Mouse (Mus musculus) limb, embryonic 12.5 days (tissue): ENCODE results near the gene Muc3. TPM values are rescaled to one million over a fixed set of nuclear protein-coding genes. Genes with fewer than 3 reads are reported as not detected.
"Not testable (repeated sequence)": the region's sequence is repeated elsewhere in the genome, so short reads cannot be mapped to it uniquely, and the experiment has no call there.

Experiments
- ATAC-seq: fragments of 200-750 bp; cut with Nextera tagmentation; 2 replicates; pipeline ENCODE4 v1.8.0; 2017; ENCODE audit warnings: low read depth, moderate TSS enrichment; ENCODE audit not compliant: insufficient number of reproducible peaks, insufficient read depth, low FRiP score, low TSS enrichment
- H3K27ac ChIP-seq: fragments of 300-500 bp; sonication (generic); 2 replicates; pipeline ENCODE4 v1.5.1; 2016; ENCODE audit warnings: mild to moderate bottlenecking, moderate library complexity
- H3K27me3 ChIP-seq: fragments of 300-500 bp; sonication (generic); 2 replicates; pipeline ENCODE4 v1.6.1; 2016; ENCODE audit warnings: mild to moderate bottlenecking, moderate library complexity
- H3K36me3 ChIP-seq: fragments of 300-500 bp; sonication (generic); 2 replicates; pipeline ENCODE4 v1.6.1; 2016; ENCODE audit warnings: mild to moderate bottlenecking, moderate library complexity
- H3K4me1 ChIP-seq: fragments of 300-500 bp; sonication (generic); replicated peaks from 2 replicates; pipeline ENCODE4 v1.6.1; 2016
- H3K4me2 ChIP-seq: fragments of 300-500 bp; sonication (generic); 2 replicates; pipeline ENCODE4 v1.6.1; 2016; ENCODE audit warnings: mild to moderate bottlenecking, moderate library complexity
- H3K4me3 ChIP-seq: fragments of 300-500 bp; sonication (generic); replicated peaks from 2 replicates; pipeline ENCODE4 v1.5.1; 2016; ENCODE audit warnings: mild to moderate bottlenecking
- H3K9ac ChIP-seq: fragments of 300-500 bp; sonication (generic); replicated peaks from 2 replicates; pipeline ENCODE4 v1.6.1; 2016; ENCODE audit warnings: mild to moderate bottlenecking, moderate library complexity
- H3K9me3 ChIP-seq: fragments of 300-500 bp; sonication (generic); 2 replicates; pipeline ENCODE4 v1.6.1; 2016; ENCODE audit warnings: mild to moderate bottlenecking, moderate library complexity
- WGBS: fragments of 180-500 bp; shearing (Covaris S2); methylation state at CpG from one replicate; pipeline ENCODE4 v1.1.7; 2016; 5-methylcytosine and 5-hydroxymethylcytosine counted together
- polyA plus RNA-seq: library from polyadenylated mRNA; unstranded; fragments of >200 nt; fragmentation: Nextera tagmentation; extraction: Ambion mirVana; gene quantifications from 2 replicates; pipeline ENCODE4 v1.2.1, GENCODE M21; 2016

Muc3 gene
- not detected in 2 replicates for polyA plus RNA-seq

DNA sequence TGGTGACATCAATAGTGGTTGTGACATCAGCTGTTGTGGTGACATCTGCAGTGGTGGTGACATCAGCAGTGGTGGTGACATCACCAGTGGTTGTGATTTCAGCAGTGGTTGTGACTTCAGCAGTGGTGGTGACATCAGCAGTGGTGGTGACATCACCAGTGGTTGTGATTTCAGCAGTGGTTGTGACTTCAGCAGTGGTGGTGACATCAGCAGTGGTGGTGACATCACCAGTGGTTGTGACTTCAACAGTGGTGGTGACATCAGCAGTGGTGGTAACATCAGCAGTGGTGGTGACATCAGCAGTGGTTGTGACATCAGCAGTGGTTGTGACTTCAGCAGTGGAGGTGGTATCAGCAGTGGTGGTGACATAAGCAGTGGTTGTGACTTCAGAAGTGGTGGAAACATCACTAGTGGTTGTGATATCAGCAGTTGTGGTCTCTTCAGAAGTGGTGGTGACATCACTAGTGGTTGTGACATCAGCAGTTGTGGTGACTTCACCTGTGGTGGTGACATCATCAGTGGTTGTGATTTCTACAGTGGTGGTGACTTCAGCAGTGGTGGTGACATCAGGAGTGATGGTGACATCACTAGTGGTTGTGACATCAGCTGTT lies at the start of gene Muc3:
Muc3 (minus strand) TSS at position 51 of the 611 bp plus-strand sequence.
- H3K9ac ChIP-seq, ATAC-seq, H3K4me2 ChIP-seq, H3K36me3 ChIP-seq, H3K27ac ChIP-seq, H3K4me3 ChIP-seq, H3K4me1 ChIP-seq, H3K27me3 ChIP-seq: not testable (repeated sequence)
- H3K9me3 ChIP-seq: peaks cover 29% of the 10 kb centered on the region

DNA sequence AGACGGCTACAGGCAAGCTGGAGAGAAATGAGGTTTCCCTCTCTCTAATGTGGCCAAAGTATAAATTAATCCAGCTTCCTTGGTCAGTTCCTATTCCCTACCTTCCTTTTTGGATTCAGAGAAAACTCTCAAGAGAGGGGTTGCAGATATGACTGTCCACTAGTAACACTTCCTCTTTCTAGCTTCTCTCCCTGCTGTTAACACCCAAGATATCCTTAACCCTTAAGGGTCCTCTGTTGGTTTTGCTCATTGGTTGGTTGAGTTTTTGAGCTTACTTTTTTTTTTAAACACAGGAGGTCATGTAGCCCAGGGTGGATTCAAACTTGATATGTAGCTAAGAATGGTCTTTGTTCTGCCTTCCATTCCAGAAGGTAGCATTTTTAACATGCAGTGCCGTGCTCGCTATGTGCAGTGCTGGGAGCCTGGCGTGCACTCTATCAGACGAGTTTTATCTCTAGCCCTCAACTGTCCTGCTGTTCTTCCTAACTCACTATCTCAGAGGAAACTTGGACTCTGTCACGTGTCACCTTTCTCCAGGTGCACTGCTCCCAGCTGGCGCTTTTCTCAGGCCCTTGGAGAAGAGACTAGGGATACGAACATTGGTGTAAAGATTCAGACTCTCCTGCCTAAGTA lies 45.5 kb upstream of the Muc3 start:
- 76% methylated on average over 8 of the region's 8 CpGs for WGBS

GRCm38 (mm10) chr5:137193279-137193952 lies 44.3 kb upstream of the Muc3 start:
- H3K9me3 ChIP-seq: no peaks in the 10 kb centered on the region; the same call in 1 of the 2 replicates
- peaks cover 20% of the 10 kb centered on the region for H3K27me3 ChIP-seq
- H3K4me1 ChIP-seq: no peaks in the 10 kb centered on the region
- H3K4me2 ChIP-seq: no peak overlapping the region
- no peaks in the 10 kb centered on the region for H3K36me3 ChIP-seq
- ATAC-seq: no peak
- no peak overlapping the region for H3K27ac ChIP-seq
- H3K9ac ChIP-seq: no peak overlapping the region
- 47% methylated on average over 8 of the region's 8 CpGs for WGBS
- H3K4me3 ChIP-seq: no peak overlapping the region

More for the DNA sequence above, 45.5 kb upstream of the Muc3 start:
- no peak for ATAC-seq
- no peaks in the 10 kb centered on the region for H3K4me1 ChIP-seq
- H3K4me3 ChIP-seq: no peak overlapping the region
- H3K36me3 ChIP-seq: no peaks in the 10 kb centered on the region
- H3K9me3 ChIP-seq: no peaks in the 10 kb centered on the region; the same call in 1 of the 2 replicates
- no peak overlapping the region for H3K27ac ChIP-seq
- H3K27me3 ChIP-seq: peaks cover 11% of the 10 kb centered on the region
- H3K9ac ChIP-seq: no peak overlapping the region
- H3K4me2 ChIP-seq: no peak overlapping the region

DNA sequence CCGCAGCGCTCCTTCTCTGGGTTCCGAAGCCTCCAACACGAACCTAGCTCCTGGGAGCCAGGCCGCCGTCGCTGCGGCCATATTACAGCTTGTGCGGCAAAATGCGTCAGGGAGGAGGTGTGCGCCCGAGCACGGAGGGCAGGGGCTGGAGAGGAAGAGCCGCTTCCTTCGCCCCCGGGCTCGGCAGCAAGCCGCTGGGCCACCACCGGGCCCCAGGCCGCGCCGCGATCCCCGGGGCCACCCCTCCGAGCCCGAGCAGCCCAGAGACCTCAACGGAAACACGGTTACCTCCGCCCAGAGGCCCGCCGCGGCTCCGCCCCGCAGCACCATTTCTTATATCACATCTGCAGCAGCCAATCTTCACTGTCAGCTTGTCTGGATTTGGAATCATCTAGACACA lies 40.2 kb upstream of the Muc3 start:
- Histone ChIP-seq H3K4me1 (no peaks in the 10 kb centered on the region), H3K9me3 (no peaks in the 10 kb centered on the region; the same call in 1 of the 2 replicates), H3K27ac (no peak overlapping the region), H3K9ac (peak overlapping the region; percentile 70), H3K36me3 (no peaks in the 10 kb centered on the region), H3K4me2 (peak overlapping the region; percentile 72), H3K4me3 (peak overlapping the region; percentile 54), H3K27me3 (peaks cover 27% of the 10 kb centered on the region)
- ATAC-seq: no peak
- WGBS: 2% methylated on average over 34 of the region's 34 CpGs

DNA sequence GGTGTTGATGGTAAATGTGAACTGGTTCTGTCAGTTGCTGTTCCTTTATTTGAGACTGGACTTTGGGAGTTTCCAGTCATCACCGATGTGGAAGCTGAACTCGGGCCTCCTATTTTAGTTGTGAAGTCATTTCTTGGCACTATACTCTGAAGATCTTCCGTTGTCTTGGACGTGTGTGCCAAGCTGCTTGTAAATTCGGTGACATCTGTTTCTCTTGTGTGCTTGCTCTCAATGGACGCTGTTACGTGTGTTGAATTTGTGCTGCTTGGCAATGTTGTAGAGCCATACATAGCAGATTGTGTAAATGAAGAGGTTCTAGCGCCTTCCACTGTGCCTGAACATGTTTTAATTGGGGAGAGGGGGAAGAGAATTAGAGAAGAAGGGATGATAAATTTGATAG lies 36.2 kb upstream of the Muc3 start:
- Histone ChIP-seq H3K27me3 (peaks cover 23% of the 10 kb centered on the region), H3K4me3 (no peak overlapping the region), H3K36me3 (no peaks in the 10 kb centered on the region), H3K9me3 (no peaks in the 10 kb centered on the region; the same call in 1 of the 2 replicates), H3K27ac (no peak overlapping the region), H3K4me1 (no peaks in the 10 kb centered on the region), H3K4me2 (no peak overlapping the region), H3K9ac (no peak overlapping the region)
- ATAC-seq: no peak
- 90% methylated on average over 8 of the region's 8 CpGs for WGBS

GRCm38 (mm10) chr5:137179646-137180374 lies 30.7 kb upstream of the Muc3 start:
- no peak overlapping the region for H3K9ac ChIP-seq
- peaks cover 14% of the 10 kb centered on the region for H3K27me3 ChIP-seq
- WGBS: 76% methylated on average over 8 of the region's 8 CpGs
- H3K9me3 ChIP-seq: no peaks in the 10 kb centered on the region
- H3K4me2 ChIP-seq: no peak overlapping the region
- H3K4me3 ChIP-seq: no peak overlapping the region
- ATAC-seq: no peak
- H3K36me3 ChIP-seq: no peaks in the 10 kb centered on the region
- H3K4me1 ChIP-seq: no peaks in the 10 kb centered on the region
- H3K27ac ChIP-seq: no peak overlapping the region

GRCm38 (mm10) chr5:137173967-137174366 lies 24.8 kb upstream of the Muc3 start:
- H3K4me3 ChIP-seq: no peak overlapping the region
- H3K9me3 ChIP-seq: no peaks in the 10 kb centered on the region

GRCm38 (mm10) chr5:137172591-137172990 lies 23.5 kb upstream of the Muc3 start:
- H3K4me1 ChIP-seq: no peaks in the 10 kb centered on the region
- no peaks in the 10 kb centered on the region for H3K36me3 ChIP-seq
- no peak overlapping the region for H3K27ac ChIP-seq
- no peak for ATAC-seq
- H3K9ac ChIP-seq: no peak overlapping the region
- H3K4me3 ChIP-seq: no peak overlapping the region
- peaks cover 13% of the 10 kb centered on the region; the same call in 1 of the 2 replicates for H3K27me3 ChIP-seq
- no peak overlapping the region for H3K4me2 ChIP-seq
- H3K9me3 ChIP-seq: no peaks in the 10 kb centered on the region
- 13% methylated on average over 1 of the region's 1 CpGs for WGBS

More at GRCm38 (mm10) chr5:137173967-137174366, 24.8 kb upstream of the Muc3 start:
- Histone ChIP-seq H3K4me2 (no peak overlapping the region), H3K9ac (no peak overlapping the region), H3K36me3 (no peaks in the 10 kb centered on the region), H3K27ac (no peak overlapping the region), H3K27me3 (peaks cover 14% of the 10 kb centered on the region; the same call in 1 of the 2 replicates), H3K4me1 (no peaks in the 10 kb centered on the region)
- 78% methylated on average over 6 of the region's 6 CpGs for WGBS
- ATAC-seq: no peak

DNA sequence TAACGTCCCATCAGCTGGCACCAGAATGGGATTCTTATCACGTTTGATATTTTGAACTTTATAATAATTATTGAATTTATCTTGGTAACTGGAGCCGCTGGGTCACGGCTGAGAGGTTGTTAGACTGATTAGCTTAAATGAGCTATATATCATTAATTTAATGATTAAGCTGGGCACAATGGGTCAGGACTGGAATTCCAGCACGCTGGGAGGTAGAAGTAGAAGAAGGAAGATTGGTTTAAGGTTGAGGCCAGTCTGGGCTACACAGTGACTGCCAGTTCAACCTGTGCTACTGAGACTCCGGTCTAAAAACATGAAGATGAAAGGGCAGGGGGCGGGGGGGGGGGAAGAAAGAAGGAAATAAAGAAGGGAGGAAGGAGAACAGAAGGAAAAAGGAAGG lies 22.4 kb upstream of the Muc3 start:
- Histone ChIP-seq H3K4me3 (no peak overlapping the region), H3K4me1 (no peaks in the 10 kb centered on the region), H3K4me2 (no peak overlapping the region), H3K27ac (no peak overlapping the region), H3K36me3 (no peaks in the 10 kb centered on the region), H3K27me3 (peaks cover 17% of the 10 kb centered on the region; the same call in 1 of the 2 replicates), H3K9ac (no peak overlapping the region), H3K9me3 (no peaks in the 10 kb centered on the region)
- no peak for ATAC-seq
- 71% methylated on average over 7 of the region's 7 CpGs for WGBS

DNA sequence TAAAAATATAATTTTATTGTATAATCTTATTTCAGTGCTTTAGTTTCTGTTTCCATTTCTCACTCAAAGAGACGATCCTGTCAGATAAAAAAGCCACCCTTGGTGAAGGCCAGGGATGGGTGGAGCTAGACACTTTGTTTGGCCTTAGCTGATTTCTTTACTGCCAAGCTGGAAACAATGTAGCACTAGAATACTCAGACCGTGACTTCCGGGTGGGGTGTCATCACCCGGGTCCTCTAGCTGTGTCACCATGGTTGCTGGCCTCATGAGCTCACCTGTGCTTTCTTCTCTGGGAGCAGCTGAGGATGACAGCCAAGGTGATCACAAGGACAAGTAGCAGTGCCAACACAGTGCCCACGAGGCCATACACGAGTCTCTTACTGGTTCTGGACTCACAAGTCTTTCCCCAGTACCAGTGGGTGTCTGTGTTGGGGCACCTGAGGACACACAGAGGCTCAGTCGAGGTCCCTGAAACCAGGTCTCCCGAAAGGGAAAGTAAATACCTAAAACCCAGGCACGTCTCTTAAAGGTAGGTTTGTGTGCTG lies 21.8 kb upstream of the Muc3 start:
- Histone ChIP-seq H3K9ac (no peak overlapping the region), H3K27ac (no peak overlapping the region), H3K9me3 (no peaks in the 10 kb centered on the region), H3K4me1 (no peaks in the 10 kb centered on the region), H3K4me2 (no peak overlapping the region), H3K36me3 (no peaks in the 10 kb centered on the region), H3K27me3 (peaks cover 17% of the 10 kb centered on the region; the same call in 1 of the 2 replicates), H3K4me3 (no peak overlapping the region)
- no peak for ATAC-seq
- WGBS: 81% methylated on average over 9 of the region's 9 CpGs

- no peak overlapping the region for H3K9ac ChIP-seq
- ATAC-seq: no peak
- WGBS: 78% methylated on average over 6 of the region's 6 CpGs
Observed at GRCm38 (mm10) chr5:137167539-137167938, 18.4 kb upstream of the Muc3 start.

More at GRCm38 (mm10) chr5:137167539-137167938, 18.4 kb upstream of the Muc3 start:
- no peak overlapping the region for H3K4me2 ChIP-seq
- no peaks in the 10 kb centered on the region for H3K36me3 ChIP-seq
- H3K9me3 ChIP-seq: no peaks in the 10 kb centered on the region
- no peak overlapping the region for H3K4me3 ChIP-seq
- H3K27ac ChIP-seq: no peak overlapping the region
- peaks cover 18% of the 10 kb centered on the region; the same call in 1 of the 2 replicates for H3K27me3 ChIP-seq
- no peaks in the 10 kb centered on the region for H3K4me1 ChIP-seq
